Mouse (Mus musculus): ENCODE measurements around the gene Ccng2.

DNA sequence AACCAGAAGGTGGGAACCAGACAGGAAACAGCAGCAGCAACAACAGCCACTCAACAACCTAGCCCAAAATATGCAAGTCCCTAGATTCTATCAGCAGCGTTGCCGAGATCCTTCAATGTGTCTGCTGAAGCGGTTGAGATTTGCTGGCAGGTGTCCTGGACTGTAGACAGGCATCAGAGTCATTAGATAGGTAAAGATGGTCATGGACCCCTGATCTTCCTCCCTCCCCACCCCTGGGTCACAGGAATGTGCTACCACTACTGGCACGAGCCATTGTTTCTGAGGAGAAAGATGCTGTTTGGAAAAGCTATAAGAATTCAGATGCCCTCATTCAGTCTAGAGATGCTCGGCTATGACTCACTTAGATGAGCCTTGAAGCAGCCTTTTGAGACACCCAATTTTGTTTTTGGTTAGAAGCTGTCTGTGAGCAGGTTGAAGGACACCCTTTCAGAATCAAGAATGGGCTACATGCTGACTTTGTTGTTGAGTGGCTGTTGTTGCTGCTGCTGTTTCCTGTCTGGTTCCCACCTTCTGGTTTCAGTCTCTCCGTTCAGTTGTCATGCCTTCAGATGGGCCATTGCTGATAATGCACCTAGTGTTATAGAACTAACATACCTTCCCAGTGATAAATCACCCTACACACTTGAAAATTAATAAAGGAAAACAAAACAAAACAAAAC lies 3.5 kb upstream of the Ccng2 start:
- TF ChIP-seq CTCF (IDR thresholded peaks at IDR 0.05; ENCODE audit: extremely low read depth, insufficient read length, insufficient replicate concordance, low read depth, low read length) (no peak), POLR2A (IDR thresholded peaks at IDR 0.05; ENCODE audit: low read depth, low read length) (no peak)

Data from small intestine, adult 2 months (tissue).